Mouse (Mus musculus) intestine, embryonic 14.5 days (tissue): ENCODE results near the gene Paqr7. TPM values are rescaled to one million over a fixed set of nuclear protein-coding genes. Genes with fewer than 3 reads are reported as not detected.
"Not testable (repeated sequence)": the region's sequence is repeated elsewhere in the genome, so short reads cannot be mapped to it uniquely, and the experiment has no call there.

Experiments used
- ATAC-seq: fragments of 200-750 bp; cut with Nextera tagmentation; replicated peaks from 2 replicates; pipeline ENCODE4 v1.8.0; 2017; ENCODE audit warnings: low read depth, moderate number of reproducible peaks, moderate TSS enrichment, moderate library complexity; ENCODE audit not compliant: low FRiP score, low TSS enrichment
- DNase-seq: peaks from one replicate; pipeline ENCODE4 v3.0.0-alpha.2; 2018; ENCODE audit warnings: low spot score
- H3K27ac ChIP-seq: fragments of 300-500 bp; sonication (generic); 2 replicates; pipeline ENCODE4 v1.5.1; 2014; ENCODE audit warnings: low read depth, mild to moderate bottlenecking, control low read depth
- H3K27me3 ChIP-seq: fragments of 300-500 bp; sonication (generic); replicated peaks from 2 replicates; pipeline ENCODE4 v1.6.1; 2014; ENCODE audit warnings: low read length, control low read depth; ENCODE audit not compliant: control insufficient read depth, insufficient read depth
- H3K36me3 ChIP-seq: fragments of 300-500 bp; sonication (generic); 2 replicates; pipeline ENCODE4 v1.6.1; 2014; ENCODE audit warnings: low read length, control low read depth; ENCODE audit not compliant: control insufficient read depth, insufficient read depth
- H3K4me1 ChIP-seq: fragments of 300-500 bp; sonication (generic); replicated peaks from 2 replicates; pipeline ENCODE4 v1.6.1; 2014; ENCODE audit warnings: low read length, control low read depth, mixed read lengths; ENCODE audit not compliant: control insufficient read depth, insufficient read depth
- H3K4me2 ChIP-seq: fragments of 300-500 bp; sonication (generic); 2 replicates; pipeline ENCODE4 v1.6.1; 2014; ENCODE audit warnings: low read length
- H3K4me3 ChIP-seq: fragments of 300-500 bp; sonication (generic); 2 replicates; pipeline ENCODE4 v1.5.1; 2014; ENCODE audit warnings: low read depth, low read length, control low read depth, mixed read lengths
- H3K9ac ChIP-seq: fragments of 300-500 bp; sonication (generic); 2 replicates; pipeline ENCODE4 v1.6.1; 2014; ENCODE audit warnings: mild to moderate bottlenecking, low read length
- H3K9me3 ChIP-seq: fragments of 300-500 bp; sonication (generic); 2 replicates; pipeline ENCODE4 v1.6.1; 2016; ENCODE audit warnings: low read length, control low read depth; ENCODE audit not compliant: control insufficient read depth
- WGBS: fragments of 180-500 bp; shearing (Covaris S2); extraction: QIAGEN DNeasy Blood & Tissue Kit; methylation state at CpG from one replicate; pipeline ENCODE4 v1.1.7; 2014; 5-methylcytosine and 5-hydroxymethylcytosine counted together
- polyA plus RNA-seq: library from polyadenylated mRNA; unstranded; fragments of >200 nt; fragmentation: Nextera tagmentation; extraction: Ambion mirVana; gene quantifications from 2 replicates; pipeline ENCODE4 v1.2.1, GENCODE M21; 2014

The Paqr7 gene
- polyA plus RNA-seq, 1 experiment from 2014 or later, result 2.1 TPM

GRCm38 (mm10) chr4:134489986-134490665 lies 6.4 kb upstream of the Paqr7 start:
- Histone ChIP-seq H3K4me3 (no peak overlapping the region), H3K27ac (no peak overlapping the region), H3K36me3 (no peaks in the 10 kb centered on the region), H3K4me2 (no peak overlapping the region), H3K9me3 (no peaks in the 10 kb centered on the region), H3K27me3 (no peaks in the 10 kb centered on the region), H3K9ac (no peak overlapping the region), H3K4me1 (peaks cover 3% of the 10 kb centered on the region; the same call in 1 of the 2 replicates)
- DNase-seq (no peak), ATAC-seq (no peak)
- WGBS, result 82% methylated on average over 11 of the region's 11 CpGs

GRCm38 (mm10) chr4:134491716-134492115 lies 4.8 kb upstream of the Paqr7 start:
- Histone ChIP-seq H3K27me3 (no peaks in the 10 kb centered on the region), H3K9me3 (no peaks in the 10 kb centered on the region), H3K4me1 (peaks cover 7% of the 10 kb centered on the region), H3K27ac (no peak overlapping the region), H3K4me2 (no peak overlapping the region), H3K36me3 (no peaks in the 10 kb centered on the region), H3K9ac (no peak overlapping the region), H3K4me3 (no peak overlapping the region)
- ATAC-seq, result no peak
- DNase-seq, result no peak
- 66% methylated on average over 6 of the region's 6 CpGs for WGBS

- not testable (repeated sequence) for H3K4me3 ChIP-seq, H3K27me3 ChIP-seq, H3K9ac ChIP-seq, H3K9me3 ChIP-seq, DNase-seq, H3K36me3 ChIP-seq, H3K27ac ChIP-seq, H3K4me2 ChIP-seq, ATAC-seq
- WGBS, result 92% methylated on average over 6 of the region's 6 CpGs
- peaks cover 15% of the 10 kb centered on the region for H3K4me1 ChIP-seq
These were observed 2.3 kb upstream of the Paqr7 start for GRCm38 (mm10) chr4:134494161-134494560.

- Histone ChIP-seq H3K9ac (no peak overlapping the region), H3K9me3 (no peaks in the 10 kb centered on the region), H3K4me2 (no peak overlapping the region), H3K4me3 (no peak overlapping the region), H3K27ac (no peak overlapping the region), H3K27me3 (no peaks in the 10 kb centered on the region), H3K4me1 (peaks cover 15% of the 10 kb centered on the region), H3K36me3 (no peaks in the 10 kb centered on the region)
- no peak for ATAC-seq
- WGBS, result 65% methylated on average over 16 of the region's 16 CpGs
- no peak for DNase-seq
These were observed 1.5 kb upstream of the Paqr7 start for GRCm38 (mm10) chr4:134494780-134495545.

GRCm38 (mm10) chr4:134495546-134495923 lies 962 bp upstream of the Paqr7 start:
- no peak overlapping the region for H3K9ac ChIP-seq
- no peaks in the 10 kb centered on the region for H3K36me3 ChIP-seq
- H3K27ac ChIP-seq, result no peak overlapping the region
- no peak overlapping the region for H3K4me2 ChIP-seq
- 70% methylated on average over 5 of the region's 5 CpGs for WGBS
- no peaks in the 10 kb centered on the region for H3K9me3 ChIP-seq
- ATAC-seq (no peak), DNase-seq (no peak)
- H3K4me3 ChIP-seq, result no peak overlapping the region
- peaks cover 15% of the 10 kb centered on the region for H3K4me1 ChIP-seq
- no peaks in the 10 kb centered on the region for H3K27me3 ChIP-seq

- WGBS, result 13% methylated on average over 6 of the region's 6 CpGs
- H3K4me2 ChIP-seq, result peak overlapping the region; percentile 98
- H3K9ac ChIP-seq, result peak overlapping the region; percentile 53
- no peaks in the 10 kb centered on the region for H3K9me3 ChIP-seq
- peaks cover 15% of the 10 kb centered on the region for H3K4me1 ChIP-seq
- H3K36me3 ChIP-seq, result no peaks in the 10 kb centered on the region
- DNase-seq, result no peak
- no peak overlapping the region for H3K27ac ChIP-seq
- H3K27me3 ChIP-seq, result no peaks in the 10 kb centered on the region
- peak; percentile 41; the same call in 1 of the 2 replicates for ATAC-seq
- peak overlapping the region; percentile 53 for H3K4me3 ChIP-seq
These were observed 726 bp downstream of the Paqr7 start for GRCm38 (mm10) chr4:134497223-134497622.

- Histone ChIP-seq H3K4me3 (no peak overlapping the region), H3K4me2 (no peak overlapping the region), H3K4me1 (peaks cover 15% of the 10 kb centered on the region), H3K9me3 (no peaks in the 10 kb centered on the region), H3K27ac (no peak overlapping the region), H3K27me3 (no peaks in the 10 kb centered on the region), H3K36me3 (no peaks in the 10 kb centered on the region), H3K9ac (no peak overlapping the region)
- DNase-seq, result no peak
- WGBS, result 78% methylated on average over 12 of the region's 12 CpGs
- ATAC-seq, result no peak
These were observed 1.7 kb downstream of the Paqr7 start for GRCm38 (mm10) chr4:134497986-134498731.

- not testable (repeated sequence) for H3K36me3 ChIP-seq, ATAC-seq, H3K9me3 ChIP-seq, H3K27me3 ChIP-seq, DNase-seq, H3K4me2 ChIP-seq, H3K27ac ChIP-seq, H3K9ac ChIP-seq, H3K4me3 ChIP-seq
- 86% methylated on average over 6 of the region's 6 CpGs for WGBS
- H3K4me1 ChIP-seq, result peaks cover 15% of the 10 kb centered on the region
These were observed 2.5 kb downstream of the Paqr7 start for GRCm38 (mm10) chr4:134498983-134499382.
